Mouse (Mus musculus): Measurements from ENCODE around the gene Sept6.

Sept6 gene

DNA sequence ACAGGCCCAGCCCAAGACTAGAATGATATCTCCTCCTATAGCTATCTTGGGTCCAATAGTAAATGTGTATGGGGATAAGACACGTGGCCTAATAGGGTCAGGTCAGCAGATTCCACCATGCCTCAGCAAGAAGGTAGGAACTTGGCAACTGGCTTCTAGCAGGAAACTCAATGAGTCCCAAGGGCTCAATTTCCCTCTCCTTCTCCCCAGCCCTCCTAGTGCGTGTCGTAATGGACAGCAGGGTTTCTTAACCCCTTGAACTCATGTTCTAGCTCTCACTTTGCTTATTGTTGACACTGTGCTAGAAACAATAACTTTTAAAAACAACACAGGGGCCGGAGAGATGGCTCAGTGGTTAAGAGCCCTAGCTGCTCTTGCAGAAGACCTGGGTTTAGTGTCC lies 22.1 kb downstream of the Sept6 start:
- no peak for DNase-seq (ENCODE audit: low spot score)

DNA sequence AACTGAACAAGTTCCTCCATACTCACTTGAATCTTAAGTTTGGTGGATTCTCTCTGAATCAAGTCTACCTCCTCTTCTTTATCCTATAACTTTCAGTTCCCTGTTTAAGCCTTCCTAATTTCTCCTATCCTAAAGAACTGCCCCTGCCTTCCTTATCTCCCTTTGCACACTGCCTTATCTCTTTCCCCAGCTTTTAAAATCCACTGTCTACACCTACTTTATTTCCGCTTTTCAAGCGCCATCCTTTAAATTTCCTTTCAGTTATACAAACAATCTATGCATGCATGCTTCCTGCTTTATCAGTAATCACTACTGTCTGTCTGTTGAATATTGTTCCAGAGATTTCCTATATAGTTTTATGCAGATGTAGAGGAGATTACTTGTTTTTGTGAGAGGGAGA lies 34.9 kb downstream of the Sept6 start:
- no peak for DNase-seq (ENCODE audit: low spot score)

DNA sequence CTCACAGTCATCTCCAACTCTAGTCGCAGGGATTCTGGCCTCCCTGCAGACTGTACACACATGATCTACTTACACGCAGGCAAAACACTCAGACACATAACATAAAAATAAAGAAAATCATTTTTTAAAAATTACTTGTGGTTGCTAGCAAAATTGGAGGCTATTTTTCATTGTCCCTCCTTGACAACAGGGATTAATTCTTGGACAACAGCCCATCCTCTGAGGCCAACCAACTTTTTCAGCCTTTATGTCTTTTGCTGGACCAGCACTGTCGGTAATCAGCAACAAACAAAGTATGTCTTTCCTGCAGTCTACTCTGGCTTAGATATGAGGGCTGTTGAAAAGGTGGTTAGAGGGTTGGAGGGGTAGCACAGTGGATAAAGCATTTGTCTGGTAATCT lies 50.5 kb downstream of the Sept6 start:
- DNase-seq (ENCODE audit: low spot score), result no peak

DNA sequence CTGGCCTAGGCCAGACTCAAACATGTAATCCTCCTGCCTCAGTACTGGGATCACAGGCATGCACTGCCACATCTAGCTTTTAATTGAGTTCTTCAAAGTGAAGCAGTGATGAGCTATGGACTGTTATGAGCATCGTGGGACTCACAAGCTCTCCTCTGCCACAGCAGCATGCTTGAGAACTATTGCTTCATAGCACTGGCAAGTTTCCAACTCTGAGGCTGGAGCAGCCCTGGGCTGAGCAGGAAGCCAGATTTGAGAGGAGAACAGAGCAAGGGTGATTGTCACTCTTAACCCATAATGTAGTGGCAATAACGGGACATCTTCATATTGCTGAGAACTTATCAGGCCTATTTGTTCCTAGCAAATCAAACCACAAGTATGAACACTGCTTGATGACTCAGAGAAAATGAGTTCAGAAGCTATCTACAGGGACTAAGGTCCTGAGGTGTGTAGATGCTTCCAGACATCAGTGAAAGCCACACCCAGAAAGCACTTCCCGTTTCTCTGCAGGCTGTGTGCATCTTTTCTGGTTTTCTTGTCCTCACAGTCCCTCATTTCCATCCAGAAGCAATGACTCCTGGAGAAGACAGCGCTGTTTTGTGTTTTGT lies 51.7 kb downstream of the Sept6 start:
- DNase-seq (ENCODE audit: low spot score), result no peak

DNA sequence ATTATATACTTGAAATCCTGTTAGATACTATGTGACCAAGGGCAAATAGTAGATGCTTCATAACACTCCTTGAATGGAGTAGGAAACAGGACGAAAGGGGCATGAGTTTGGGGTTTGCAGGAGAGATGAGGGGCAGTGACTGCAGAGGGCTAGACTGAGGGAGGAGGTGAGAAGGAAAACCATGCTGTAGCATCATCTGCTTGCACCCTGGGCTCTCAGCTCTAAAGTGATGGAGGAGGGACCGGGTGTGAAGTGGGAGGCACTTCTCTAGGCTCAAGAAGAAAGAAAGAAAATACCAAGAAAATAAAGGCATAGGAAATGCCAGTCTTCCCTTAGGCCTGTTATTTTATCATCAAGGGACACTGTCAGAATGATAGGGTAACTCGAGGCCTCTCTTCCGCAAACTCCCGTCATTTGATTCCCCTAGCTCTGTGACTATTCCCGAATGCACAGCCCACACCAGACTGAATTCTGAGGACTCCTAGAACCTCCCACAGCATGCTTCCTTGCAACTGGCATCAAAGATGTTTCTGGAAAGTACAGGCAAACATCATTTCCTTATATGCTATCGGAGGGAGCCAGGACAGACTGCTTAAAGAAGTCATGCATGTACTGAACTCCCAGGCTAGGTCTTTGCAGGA lies 56.1 kb downstream of the Sept6 start:
- DNase-seq (ENCODE audit: low spot score), result peak; percentile 3

DNA sequence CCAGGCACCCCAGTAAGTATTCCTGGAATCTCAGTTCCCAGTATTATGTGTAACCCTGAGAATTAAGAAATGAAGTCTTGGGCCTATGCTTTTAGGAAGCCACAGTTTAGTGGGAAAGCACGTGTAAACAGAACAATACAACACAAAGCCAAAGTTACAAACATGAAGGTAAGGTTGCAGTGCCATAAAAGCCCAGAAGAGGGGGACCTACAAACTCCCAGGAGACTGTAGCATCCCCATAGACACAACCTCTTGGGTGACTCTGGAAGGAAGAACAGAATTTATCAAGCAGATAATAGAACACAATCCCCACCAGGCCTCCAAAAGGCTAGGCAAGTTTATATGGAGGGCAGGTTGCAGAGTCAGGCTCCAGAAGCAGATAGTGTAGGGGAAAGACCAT lies 61.0 kb downstream of the Sept6 start:
- DNase-seq (ENCODE audit: low spot score), result no peak

DNA sequence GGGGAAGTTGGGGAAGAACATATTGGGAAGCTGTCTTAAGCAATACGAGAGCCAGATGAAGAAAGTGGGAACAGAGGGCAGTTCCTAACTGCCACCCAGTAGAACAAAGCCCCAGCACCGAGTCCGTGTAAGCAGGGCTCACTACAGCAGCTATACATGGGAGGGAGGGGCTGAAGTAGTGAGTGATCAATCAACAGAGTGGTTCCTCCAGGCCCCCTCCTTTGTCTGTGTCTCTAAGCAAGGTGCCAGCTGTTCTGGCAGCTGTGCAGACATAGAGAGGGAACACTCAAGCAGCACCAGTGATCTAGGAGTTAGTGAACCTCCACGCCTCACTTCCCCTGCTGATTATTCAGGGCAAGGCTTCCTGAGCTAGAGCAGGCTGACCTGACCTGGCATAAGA lies 61.9 kb downstream of the Sept6 start:
- DNase-seq (ENCODE audit: low spot score), result no peak

DNA sequence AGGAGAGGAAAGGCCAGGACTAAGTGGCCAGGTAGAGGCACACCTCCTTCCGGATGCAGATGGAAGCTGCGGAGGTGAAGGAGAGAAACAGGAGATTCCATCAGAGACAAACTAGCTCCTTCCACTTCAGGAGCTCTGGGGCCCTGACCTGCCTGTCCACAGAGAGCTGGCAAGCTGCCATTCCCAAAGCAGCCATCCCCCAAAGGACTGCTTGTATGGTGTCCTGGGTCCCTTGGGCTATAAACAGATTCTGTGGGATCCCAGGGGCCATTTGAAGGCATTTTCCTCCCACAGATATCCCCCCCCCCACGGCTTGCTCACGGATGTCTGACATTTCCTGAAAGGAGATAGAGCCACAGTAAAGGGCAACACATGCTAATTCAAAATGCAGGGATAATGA lies 62.8 kb downstream of the Sept6 start:
- no peak for DNase-seq (ENCODE audit: low spot score)

DNA sequence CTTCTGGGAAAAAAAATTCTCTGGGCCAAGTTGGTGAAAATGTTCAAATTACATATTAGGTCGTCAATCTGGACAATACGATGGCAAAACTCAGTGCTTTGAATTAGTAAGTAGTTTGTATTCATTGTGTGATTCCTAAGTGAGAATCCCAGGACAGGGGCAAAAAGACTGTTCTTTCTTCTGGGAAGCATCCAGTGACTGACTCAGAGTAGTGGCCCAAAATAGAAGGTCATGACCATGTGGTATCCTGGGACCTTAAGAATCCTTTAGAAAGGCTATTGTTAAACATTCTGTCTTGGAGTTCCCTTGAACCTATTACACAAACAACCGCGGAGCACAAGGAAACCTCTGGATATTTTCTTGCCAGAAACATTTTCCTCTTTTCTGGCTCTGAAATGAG lies 70.2 kb downstream of the Sept6 start:
- no peak for DNase-seq (ENCODE audit: low spot score)

DNA sequence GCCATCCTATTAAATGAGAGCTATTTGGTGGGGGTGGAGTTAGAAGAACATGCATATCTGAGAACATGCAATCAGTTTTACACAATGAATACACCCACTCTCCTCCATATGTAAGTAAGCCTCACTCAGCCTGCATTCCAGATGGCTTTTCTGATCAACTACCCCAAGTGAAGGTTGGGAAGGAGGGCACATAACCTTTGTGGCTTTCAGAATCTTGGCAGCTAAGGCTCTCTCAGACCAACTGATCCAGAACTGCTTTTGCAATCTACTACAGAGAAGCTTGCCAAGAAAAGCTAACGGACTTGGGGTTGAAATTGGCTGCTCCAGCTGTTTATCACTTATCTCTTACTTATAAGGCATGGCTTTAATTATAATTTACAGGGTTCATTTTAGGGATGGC lies 73.8 kb downstream of the Sept6 start:
- DNase-seq (ENCODE audit: low spot score), result no peak

DNA sequence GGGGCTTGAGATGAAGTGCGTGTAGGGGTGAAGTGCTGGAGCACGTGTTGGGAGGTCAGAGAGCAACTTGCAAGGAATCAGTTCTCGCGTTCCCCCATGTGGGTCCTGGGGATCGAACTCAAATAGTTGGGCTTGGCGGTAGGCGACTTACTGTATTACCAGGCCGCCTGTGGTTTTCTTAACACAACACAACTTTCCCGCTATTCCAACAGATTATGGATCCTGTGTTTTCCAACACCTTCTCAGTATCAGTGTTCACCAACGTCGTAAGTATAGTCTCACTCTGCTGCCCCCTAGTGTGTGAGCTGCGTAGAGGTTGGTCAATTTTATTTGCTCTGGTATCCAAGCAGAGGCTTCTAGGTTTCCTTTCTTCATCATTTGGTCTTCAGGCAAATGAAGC lies 80.3 kb downstream of the Sept6 start:
- DNase-seq (ENCODE audit: low spot score), result peak; percentile 71

DNA sequence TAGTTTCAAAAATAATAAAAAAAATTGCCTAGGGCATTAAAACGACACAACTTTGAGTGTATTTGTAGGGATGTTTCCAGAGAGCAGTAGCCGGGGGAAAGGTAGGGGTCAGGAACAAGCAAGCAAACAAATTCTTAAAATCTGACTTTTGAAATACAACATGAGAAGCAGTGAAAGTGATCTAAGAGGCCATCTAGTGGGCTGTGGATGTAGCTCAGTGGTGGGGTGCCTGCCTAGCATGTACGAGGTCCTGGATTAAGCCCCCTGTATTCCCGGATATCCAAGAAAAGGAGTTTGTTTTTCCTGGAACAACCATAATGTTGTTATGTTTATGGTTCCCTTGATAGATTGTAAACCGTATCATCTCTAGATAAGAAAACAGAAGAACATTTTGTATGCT lies 85.1 kb downstream of the Sept6 start:
- DNase-seq (ENCODE audit: low spot score), result peak; percentile 40

DNA sequence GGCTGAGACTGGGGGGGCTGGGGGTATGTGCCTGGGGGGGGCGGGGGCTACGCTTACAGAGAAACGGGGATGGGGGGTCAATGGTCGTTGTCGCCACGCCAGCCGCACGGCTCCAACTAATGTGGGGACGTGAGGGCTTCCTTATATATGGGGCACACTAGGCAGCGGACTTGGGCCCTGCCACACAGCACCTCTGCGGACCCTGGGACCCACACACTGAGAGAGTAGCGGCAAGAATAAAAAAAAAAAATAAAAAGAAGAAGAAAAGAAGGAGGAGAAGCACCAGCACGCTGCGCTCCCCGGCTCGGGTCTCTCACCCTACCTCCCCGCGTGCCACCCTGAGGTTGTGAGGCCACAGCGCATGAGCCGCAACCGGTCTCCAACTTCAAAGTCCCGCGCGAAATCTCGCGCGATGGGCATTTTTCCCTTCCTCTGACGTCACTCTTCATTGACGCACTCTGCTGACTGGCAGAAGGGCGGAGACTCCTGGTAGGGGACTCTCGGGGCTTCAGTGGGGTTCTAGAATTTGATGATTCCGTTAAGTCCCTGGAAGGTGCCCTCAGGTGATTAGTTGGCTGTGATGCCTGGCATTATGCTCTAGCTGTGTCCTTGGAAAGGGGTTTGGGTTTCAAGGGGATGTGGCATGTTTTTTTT lies 88.4 kb downstream of the Sept6 start:
- DNase-seq (ENCODE audit: low spot score), result peak; percentile 90

DNA sequence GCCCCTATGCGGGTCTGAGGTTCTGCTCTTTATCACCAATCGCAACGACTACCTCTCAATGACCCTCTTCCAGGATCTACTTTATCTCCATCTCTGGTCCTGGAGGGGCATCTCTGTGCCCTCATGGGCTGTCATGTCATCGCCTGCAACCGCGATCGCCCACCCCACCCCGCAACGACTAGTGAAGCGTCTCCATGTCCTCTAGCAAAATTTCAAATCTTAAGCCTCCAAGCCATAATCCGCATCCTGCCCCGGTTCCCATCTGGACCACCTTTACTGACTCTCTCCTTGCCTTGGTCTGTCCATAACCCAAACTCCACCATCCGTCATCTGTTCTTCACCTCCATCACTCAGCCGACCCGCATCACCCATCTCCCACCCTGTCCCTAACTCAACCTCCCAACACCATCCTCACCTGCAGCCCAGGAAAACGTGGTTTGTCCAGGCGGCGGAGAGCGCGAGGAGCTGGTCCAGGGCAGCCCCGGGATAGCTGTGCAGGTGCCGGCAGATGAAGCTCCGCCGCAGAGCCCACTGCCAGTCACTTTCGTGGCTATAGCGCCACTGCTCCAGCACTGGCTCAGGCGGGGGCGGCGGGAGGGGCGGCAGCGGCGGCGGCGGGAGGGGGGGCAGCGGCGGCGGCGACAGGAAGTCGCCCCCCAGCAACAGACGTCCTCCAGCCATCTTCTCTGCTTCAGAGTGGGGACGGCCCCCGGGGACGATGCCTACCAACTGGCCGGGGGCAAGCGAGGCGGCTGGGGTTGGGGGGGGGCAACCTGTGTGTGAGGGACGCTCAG lies 89.1 kb downstream of the Sept6 start, which contains the start of gene Nkrf:
Gene Nkrf, minus strand, starts transcription at position 579 of the 794 bp plus-strand sequence.
- peak; percentile 9 for DNase-seq (ENCODE audit: low spot score)

DNA sequence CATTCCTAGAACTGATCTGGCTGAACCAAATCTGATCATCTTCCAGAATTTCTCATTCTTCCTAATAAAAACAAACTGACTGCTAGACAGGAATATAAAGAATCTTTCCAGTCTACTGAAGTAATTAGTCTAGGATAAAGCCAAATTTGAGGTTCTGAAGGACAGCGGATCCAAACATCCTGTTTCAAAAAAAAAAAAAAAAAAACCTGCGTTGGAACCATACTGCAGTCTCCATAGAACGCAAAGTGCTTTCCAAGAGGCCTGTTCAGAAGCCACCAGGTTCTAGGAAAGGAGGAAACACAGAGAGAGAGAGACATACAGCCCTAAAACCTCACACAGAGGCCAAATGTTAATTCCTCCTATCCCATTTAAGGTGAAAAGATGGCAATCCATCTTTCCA lies 89.9 kb downstream of the Sept6 start:
- no peak for DNase-seq (ENCODE audit: low spot score)

DNA sequence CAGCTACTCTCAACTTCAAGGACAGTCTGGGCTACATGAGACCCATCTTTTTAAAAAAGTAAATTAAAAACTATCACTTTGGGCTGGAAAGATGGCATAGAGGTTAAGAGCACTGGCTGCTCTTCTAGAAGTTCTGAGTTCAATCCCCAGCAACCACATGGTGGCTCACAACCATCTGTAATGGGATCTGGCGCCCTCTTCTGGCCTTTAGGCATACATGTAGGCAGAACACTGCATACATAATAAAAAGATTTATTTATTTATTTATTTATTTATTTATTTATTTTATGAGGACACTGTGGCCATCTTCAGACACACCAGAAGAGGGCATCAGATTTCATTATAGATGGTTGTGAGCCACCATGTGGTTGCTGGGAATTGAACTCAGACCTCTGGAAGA lies 92.7 kb downstream of the Sept6 start:
- peak; percentile 8 for DNase-seq (ENCODE audit: low spot score)

DNA sequence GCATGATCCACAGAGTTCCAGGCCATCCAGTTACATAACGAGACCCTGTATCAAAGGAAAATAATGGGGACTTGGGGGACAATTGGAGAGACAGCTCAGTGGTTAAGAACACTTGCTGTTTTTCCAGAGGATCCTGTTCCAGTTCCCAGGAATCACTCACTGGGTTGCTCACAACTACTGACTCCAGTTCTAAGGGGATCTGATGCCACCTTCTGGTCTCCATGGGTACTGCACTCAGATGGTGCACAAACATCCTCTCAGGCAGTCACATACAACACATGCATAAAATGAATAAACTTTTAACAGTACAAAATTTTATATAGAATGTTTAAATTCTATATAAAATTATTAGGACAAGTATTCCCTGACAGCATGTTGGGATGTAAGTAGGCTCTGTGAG lies 106.9 kb downstream of the Sept6 start:
- DNase-seq (ENCODE audit: low spot score), result no peak

DNA sequence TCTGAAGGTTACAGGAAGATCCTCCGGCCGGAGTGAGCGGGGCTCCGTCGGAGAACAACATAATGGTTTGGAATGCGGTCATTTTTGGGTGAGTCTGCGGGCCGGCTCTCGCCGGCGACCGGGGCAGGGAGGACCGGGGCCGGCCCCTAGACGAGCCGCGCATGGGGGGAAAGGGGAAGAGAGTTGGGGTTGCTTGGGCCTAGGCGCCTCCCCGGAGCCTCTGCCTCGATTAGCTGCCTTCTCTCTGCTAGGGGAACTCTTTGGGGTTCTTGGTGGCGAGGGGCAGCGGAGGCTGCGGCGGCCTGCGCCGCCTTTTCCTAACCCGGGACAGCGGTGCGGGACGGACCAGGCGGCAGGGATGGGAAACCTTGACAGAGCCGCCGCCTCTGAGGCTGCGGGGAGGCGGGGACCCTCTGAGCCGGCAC lies 116.9 kb downstream of the Sept6 start:
- DNase-seq (ENCODE audit: low spot score), result no peak

DNA sequence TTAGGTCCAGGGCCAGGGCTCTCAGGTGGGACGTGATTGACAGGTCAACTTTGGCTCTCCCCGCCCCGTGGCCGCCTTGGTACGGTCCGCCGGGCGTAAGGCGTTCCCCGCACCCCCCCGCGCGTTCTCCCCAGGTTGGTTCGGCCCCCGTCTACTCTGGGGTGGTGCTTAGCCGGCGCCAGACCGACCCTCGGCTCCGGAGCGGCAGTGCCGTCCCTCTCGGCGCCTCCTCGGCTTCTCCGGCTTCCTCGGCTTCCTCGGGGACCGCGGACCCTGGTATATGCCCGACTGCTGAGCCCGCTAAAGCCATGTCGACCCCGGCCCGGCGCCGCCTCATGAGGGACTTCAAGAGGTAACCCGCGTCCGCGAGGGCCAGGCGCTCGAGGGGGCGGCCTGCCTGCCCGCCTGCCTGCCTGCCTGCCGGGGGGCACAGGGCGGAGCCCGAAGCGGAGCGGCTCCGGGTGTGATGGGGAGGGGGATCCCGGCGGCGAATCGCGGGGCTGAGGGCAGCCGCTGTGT lies 117.4 kb downstream of the Sept6 start:
- peak; percentile 84 for DNase-seq (ENCODE audit: low spot score)

DNA sequence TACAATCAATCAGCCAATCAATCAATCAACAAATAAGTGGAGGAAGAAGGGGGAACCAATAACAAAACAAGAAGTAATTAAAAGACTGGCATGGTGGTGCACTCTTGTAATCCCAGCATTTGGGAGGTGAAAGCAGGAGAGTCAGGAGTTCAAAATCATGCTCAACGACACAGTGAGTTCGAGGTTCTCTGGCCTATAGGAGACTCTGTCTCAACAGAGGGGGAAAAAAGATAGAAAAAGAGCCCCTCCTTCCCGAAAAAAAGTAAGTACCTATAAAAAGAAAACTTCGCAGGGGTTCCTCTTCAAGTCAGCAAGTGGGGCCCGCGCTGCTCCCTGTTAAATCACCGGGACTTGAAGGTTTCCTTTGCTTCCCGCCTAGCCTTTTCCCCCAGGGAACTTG lies 117.8 kb downstream of the Sept6 start, which contains the start of the genes Ube2a and C330007P06Rik:
Gene Ube2a, plus strand, starts transcription at position 136 of the 400 bp plus-strand sequence.
Gene C330007P06Rik, minus strand, starts transcription at position 347 of the 400 bp plus-strand sequence.
- DNase-seq (ENCODE audit: low spot score), result no peak

DNA sequence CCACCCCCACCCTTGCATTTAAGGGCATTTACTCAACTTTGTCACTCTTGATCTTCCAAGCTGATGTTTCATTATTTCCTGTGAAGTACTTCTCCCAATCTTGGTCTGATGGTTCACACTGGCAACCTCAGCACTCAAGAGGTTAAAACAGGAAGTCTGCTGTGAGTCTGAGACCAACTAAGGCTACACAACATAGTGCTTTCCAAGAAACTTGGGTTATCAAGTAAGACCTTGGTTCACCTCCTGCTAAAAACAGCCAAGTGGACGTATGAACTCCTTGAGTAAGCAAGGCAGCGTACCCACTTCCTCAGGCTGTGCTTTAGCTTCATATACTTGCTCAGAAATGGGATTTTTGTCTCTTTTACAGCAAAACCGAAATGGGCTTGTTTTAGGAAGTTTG lies 121.2 kb downstream of the Sept6 start:
- DNase-seq (ENCODE audit: low spot score), result no peak

DNA sequence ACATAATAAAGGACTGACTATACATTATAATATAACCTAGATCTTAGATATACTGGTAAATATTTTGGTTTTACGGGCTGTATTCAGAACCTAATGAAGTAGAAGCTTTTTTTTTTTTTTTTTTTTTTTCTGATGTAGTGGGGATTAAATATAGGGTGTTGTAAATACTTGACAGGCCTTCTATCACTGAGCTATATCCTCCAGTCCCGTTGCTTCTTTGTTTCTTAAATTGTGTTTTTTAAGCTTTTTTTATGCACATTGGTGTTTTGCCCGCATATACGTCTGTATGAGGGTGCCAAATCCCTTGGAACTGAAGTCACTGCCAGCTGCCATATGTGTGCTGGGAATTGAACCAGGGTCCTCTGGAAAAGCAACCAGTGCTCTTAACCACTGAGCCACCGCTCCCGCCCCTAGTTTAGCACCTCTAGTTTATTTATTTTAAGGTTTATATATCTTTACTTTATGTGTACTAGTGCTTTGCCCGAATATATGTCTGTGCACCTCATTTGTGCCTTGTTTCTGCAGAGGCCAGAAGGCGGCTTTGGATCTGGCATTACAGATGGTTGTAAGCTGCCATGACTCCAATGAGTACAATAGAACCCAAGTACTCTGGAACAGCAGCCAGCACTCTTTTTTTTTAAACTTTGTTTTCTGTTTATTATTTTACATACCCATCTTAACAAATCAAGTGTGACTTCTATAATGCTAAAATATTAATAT lies 126.8 kb downstream of the Sept6 start:
- DNase-seq (ENCODE audit: low spot score), result no peak

Measured in embryo, embryonic 10 days (tissue).